Mouse (Mus musculus): ENCODE measurements around the gene Calr3. TPM values are rescaled to one million over a fixed set of nuclear protein-coding genes. Genes with fewer than 3 reads are reported as not detected.

Gene Calr3
- polyA plus RNA-seq (2017; shearing (Covaris generic)), result 0.35 TPM

DNA sequence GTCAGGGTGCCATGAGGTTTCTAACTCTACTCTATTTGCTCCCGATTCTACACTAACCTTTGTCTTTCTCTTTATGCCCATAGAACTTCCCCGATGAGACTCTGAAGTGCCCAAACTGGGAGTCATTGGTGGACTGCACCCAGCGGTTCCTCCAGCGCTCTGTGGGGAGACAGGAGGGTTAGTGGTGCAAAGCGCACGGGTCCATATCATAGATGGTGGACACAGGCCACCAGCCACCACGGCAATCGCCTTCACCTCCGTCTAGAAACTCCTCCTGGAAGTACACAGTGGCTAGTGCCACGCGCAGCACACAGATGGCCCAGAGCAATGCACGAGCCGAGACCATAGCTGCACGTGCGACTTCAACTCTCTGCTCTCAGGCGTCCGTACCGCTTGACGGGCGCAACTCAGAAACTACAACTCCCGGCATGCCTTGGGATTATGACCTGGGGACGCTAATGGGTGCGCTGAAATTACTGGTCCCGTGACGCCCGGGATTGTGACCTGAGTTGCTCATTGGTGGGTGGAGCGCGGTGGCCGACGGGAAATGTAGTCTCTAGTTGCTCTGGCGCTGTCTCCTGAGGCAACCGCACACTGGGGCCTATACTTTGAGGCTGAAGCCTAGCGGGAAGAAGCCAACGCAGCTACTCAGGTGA is at the start of gene Calr3, which contains the start of gene 1700030K09Rik:
Gene Calr3, minus strand, starts transcription at position 533 of the 656 bp plus-strand sequence.
Gene 1700030K09Rik, plus strand, starts transcription at position 543 of the 656 bp plus-strand sequence.

DNA sequence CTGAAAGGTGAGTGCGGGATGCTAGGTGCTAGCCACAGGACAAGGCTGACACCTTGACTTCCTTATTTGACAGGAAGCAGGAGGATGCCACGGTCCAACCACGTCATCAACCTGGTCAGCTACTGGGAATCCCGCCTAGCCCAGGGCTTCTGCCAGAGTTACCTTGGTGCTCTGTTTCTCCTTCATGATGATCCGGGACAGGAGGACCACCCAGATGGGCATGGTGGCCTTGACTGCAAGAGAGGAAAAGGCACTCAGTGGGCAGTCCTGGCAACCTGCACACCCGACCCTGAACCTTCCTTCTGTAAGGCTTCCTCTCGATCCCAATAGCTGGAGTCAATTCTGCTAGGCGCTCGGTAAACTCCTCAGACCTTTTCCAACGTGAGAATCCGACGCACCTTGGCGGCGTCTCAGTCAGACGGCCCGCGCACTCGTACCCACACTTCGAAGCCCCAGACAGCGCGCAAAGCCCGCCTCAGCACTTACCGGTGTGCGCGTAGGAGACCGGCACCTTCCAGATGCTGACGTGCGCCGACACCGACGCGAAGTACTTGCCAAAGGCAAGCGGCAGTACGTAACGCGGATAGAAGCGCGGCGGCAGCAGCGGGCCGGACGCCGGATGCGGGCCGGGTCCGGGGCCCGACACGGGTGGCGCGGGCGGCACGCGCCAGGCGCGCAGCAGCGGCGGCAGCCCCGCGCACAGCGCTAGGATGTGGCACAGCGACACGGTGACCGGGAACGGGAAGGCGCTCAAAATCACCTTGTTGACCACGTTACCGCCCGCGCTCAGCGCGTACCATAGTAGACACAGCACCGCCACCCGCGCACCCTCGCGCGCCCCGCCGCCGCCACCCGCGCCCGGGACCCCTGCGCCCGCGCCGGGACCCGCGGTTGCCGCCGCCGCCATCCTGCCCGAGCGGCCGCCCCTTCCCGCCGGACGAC is 48.3 kb upstream of the Calr3 start, which contains the start of gene Slc35e1:
Gene Slc35e1, minus strand, starts transcription at position 935 of the 942 bp plus-strand sequence.

GRCm38 (mm10) chr8:72474826-72475546 is 31.3 kb upstream of the Calr3 start, which contains the start of gene Cherp:
TSS of gene Cherp (minus strand) at chr8:72475226.

DNA sequence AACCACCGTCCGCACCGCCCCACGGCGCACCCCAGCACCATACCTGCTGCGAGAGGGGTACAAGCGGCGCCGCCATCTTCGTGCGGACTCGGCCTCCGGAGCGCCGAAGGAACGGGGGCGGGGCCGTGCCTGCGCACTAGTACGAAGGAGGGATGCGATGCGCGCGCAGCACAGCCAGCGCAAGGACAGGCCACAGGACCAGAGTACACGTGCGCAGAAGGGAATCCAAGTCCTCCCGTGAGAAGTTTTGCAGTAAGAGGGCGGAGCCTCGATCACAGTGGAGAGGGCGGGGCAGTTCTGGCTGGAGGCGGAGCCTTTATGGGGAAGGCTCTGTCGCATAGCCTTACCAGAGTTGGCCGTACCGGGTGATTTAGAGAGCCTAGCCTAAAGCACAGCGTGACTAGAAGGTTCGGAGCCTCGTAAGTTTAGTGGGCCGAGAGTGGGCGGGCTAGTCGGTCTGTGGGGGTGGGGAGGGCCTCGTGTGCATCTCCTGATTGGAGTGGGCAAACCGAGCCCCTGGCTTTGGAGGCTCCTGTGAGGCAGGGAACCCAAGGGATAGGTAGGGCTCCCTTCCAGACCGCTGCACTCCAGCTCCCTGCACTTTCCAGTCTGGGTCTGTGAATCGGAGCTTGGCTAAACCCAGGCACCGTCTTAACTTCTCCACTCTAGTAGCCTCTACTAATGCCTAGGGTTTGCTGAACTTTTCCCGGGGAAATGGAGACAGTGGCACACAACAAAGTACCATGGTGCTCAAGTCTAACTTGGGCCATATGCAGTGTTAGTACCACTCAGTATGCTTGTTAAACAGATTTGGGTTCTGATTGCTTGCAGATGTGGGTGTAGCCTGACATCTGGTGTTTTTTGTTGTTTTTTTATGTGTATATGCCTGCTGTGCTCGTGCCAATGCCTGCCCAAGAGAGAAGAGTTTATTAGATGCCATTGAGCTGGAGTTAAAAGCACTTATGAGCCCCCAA is 22.0 kb downstream of the Calr3 start, which contains the start of gene Eps15l1:
Gene Eps15l1, minus strand, starts transcription at position 99 of the 974 bp plus-strand sequence.

Other genes starting within 250 kb of the Calr3 start
- gene Cib3, start 231.0 kb downstream of the Calr3 start, polyA plus RNA-seq (2017; shearing (Covaris generic)), result not detected
- not detected for gene Gm11034, start 230.2 kb downstream of the Calr3 start, polyA plus RNA-seq (2017; shearing (Covaris generic))
- 94.0 TPM for gene Fam32a, start 224.1 kb downstream of the Calr3 start, polyA plus RNA-seq (2017; shearing (Covaris generic))
- 157 TPM for gene Ap1m1, start 203.9 kb downstream of the Calr3 start, polyA plus RNA-seq (2017; shearing (Covaris generic))
- 2.4 TPM for gene Gm10282, start 138.6 kb downstream of the Calr3 start, polyA plus RNA-seq (2017; shearing (Covaris generic))
- gene Klf2, start 124.8 kb downstream of the Calr3 start, polyA plus RNA-seq (2017; shearing (Covaris generic)), result 1,247 TPM
- 47.8 TPM for gene Eps15l1, start 22.4 kb downstream of the Calr3 start, polyA plus RNA-seq (2017; shearing (Covaris generic))
- gene 1700030K09Rik, start within 50 bp of the Calr3 start, polyA plus RNA-seq (2017; shearing (Covaris generic)), result 3.9 TPM
- gene Cherp, start 31.4 kb upstream of the Calr3 start, polyA plus RNA-seq (2017; shearing (Covaris generic)), result 97.2 TPM
- gene Slc35e1, start 48.7 kb upstream of the Calr3 start, polyA plus RNA-seq (2017; shearing (Covaris generic)), result 101 TPM
- gene Med26, start 104.4 kb upstream of the Calr3 start, polyA plus RNA-seq (2017; shearing (Covaris generic)), result 24.9 TPM
- gene Smim7, start 127.2 kb upstream of the Calr3 start, polyA plus RNA-seq (2017; shearing (Covaris generic)), result 75.8 TPM
- gene Tmem38a, start 128.2 kb upstream of the Calr3 start, polyA plus RNA-seq (2017; shearing (Covaris generic)), result 2.9 TPM
- 0.07 TPM for gene Nwd1, start 202.8 kb upstream of the Calr3 start, polyA plus RNA-seq (2017; shearing (Covaris generic))